Mouse (Mus musculus) hindbrain, postnatal 0 days (tissue): ENCODE results near the gene Axdnd1. TPM values are rescaled to one million over a fixed set of nuclear protein-coding genes. Genes with fewer than 3 reads are reported as not detected.
"Not testable (repeated sequence)": the region's sequence is repeated elsewhere in the genome, so short reads cannot be mapped to it uniquely, and the experiment has no call there.

Experiments used
- ATAC-seq: fragments of 200-750 bp; cut with Nextera tagmentation; 2 replicates; pipeline ENCODE4 v1.8.0; 2017; ENCODE audit warnings: mild to moderate bottlenecking, moderate TSS enrichment, moderate library complexity
- DNase-seq: peaks from one replicate; pipeline ENCODE4 v3.0.0-alpha.2; 2015; ENCODE audit warnings: low spot score
- H3K27ac ChIP-seq: fragments of 300-500 bp; sonication (generic); 2 replicates; pipeline ENCODE4 v1.5.1; 2014; ENCODE audit warnings: mild to moderate bottlenecking
- H3K27me3 ChIP-seq: fragments of 300-500 bp; sonication (generic); 2 replicates; pipeline ENCODE4 v1.6.1; 2014; ENCODE audit warnings: low read length, mixed read lengths; ENCODE audit not compliant: insufficient read depth
- H3K36me3 ChIP-seq: fragments of 300-500 bp; sonication (generic); 2 replicates; pipeline ENCODE4 v1.6.1; 2014; ENCODE audit warnings: low read length, mixed read lengths; ENCODE audit not compliant: insufficient read depth
- H3K4me1 ChIP-seq: fragments of 300-500 bp; sonication (generic); 2 replicates; pipeline ENCODE4 v1.6.1; 2014; ENCODE audit warnings: antibody characterized with exemption, low read length, mixed read lengths; ENCODE audit not compliant: insufficient read depth
- H3K4me2 ChIP-seq: fragments of 300-500 bp; sonication (generic); 2 replicates; pipeline ENCODE4 v1.6.1; 2014; ENCODE audit warnings: low read depth, mild to moderate bottlenecking, low read length, moderate library complexity, mixed read lengths
- H3K4me3 ChIP-seq: fragments of 300-500 bp; sonication (generic); 2 replicates; pipeline ENCODE4 v1.5.1; 2014; ENCODE audit warnings: low read length
- H3K9ac ChIP-seq: fragments of 300-500 bp; sonication (generic); replicated peaks from 2 replicates; pipeline ENCODE4 v1.6.1; 2014; ENCODE audit warnings: mild to moderate bottlenecking, low read length, moderate library complexity, mixed read lengths
- H3K9me3 ChIP-seq: fragments of 300-500 bp; sonication (generic); 2 replicates; pipeline ENCODE4 v1.6.1; 2016; ENCODE audit warnings: low read length, mixed read lengths
- CTCF ChIP-seq: IDR thresholded peaks from 2 replicates; pipeline ENCODE4 v1.5.1; 2016; ENCODE audit warnings: antibody characterized with exemption, control low read depth, low read depth
- WGBS: fragments of 180-500 bp; shearing (Covaris S2); extraction: QIAGEN DNeasy Blood & Tissue Kit; methylation state at CpG from one replicate; pipeline ENCODE4 v1.1.7; 2014; 5-methylcytosine and 5-hydroxymethylcytosine counted together
- polyA plus RNA-seq: library from polyadenylated mRNA; unstranded; fragments of >200 nt; fragmentation: Nextera tagmentation; extraction: Ambion mirVana; gene quantifications from 2 replicates; pipeline ENCODE4 v1.2.1, GENCODE M21; 2015
- total RNA-seq: library from RNA; depleted of rRNA; stranded (reverse); fragments of >200 nt; gene quantifications from 2 replicates; pipeline ENCODE4 v1.2.3, GENCODE M21; 2014

Axdnd1 gene
- total and polyA plus RNA-seq, 2 experiments from 2014 or later = 0.16 to 0.40 TPM

DNA sequence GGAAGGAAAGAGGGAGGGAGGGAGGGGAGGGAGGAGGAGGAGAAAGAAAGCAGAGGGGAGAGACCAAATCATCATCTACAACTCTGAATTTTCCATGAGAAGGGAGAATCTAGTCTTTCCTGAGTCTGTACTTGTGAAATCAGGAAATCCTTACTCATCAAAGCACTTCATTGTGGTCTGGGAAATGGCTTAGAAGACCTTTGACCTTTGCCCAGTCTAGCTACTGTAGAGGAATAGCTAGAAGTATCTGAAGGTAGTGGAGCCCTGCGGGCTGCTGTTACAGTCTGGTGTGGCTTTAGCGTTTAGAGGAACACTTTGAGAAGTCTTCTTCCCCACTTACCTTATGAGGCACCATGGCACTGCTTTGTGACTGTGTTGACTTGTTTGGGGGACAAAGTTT, 18.5 kb downstream of the Axdnd1 start:
- no peak overlapping the region for H3K27ac ChIP-seq
- no peak overlapping the region for H3K9ac ChIP-seq
- TF ChIP-seq CTCF = no peak
- DNase-seq = no peak
- no peak overlapping the region for H3K4me3 ChIP-seq
- H3K9me3 ChIP-seq = no peaks in the 10 kb centered on the region
- 64% methylated on average over 2 of the region's 2 CpGs for WGBS
- no peaks in the 10 kb centered on the region for H3K27me3 ChIP-seq
- H3K4me2 ChIP-seq = no peak overlapping the region
- no peaks in the 10 kb centered on the region for H3K4me1 ChIP-seq
- no peak for ATAC-seq
- no peaks in the 10 kb centered on the region for H3K36me3 ChIP-seq

DNA sequence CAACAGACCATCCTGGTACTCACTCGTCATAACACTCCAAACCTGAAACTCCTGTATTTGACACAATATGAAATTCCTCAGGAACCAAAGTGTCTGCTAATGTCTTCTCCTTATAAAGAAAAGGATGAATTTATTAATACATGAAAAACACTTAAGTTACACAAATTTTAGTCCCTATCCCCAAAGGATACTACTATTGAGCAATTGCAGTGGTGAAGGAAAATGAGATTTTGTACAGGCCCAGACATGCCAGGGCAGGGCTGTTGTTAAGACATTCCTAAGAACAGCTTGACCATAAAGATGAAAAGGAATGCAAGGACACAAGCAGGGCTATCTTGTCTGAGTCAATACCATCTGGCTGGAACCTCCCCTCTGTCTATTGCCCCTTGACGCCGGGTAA, 20.8 kb downstream of the Axdnd1 start:
- DNase-seq, H3K27ac ChIP-seq, ATAC-seq, H3K9me3 ChIP-seq, H3K4me1 ChIP-seq, H3K4me2 ChIP-seq, H3K36me3 ChIP-seq, H3K9ac ChIP-seq, H3K27me3 ChIP-seq, H3K4me3 ChIP-seq: not testable (repeated sequence)
- 80% methylated on average over 3 of the region's 3 CpGs for WGBS

DNA sequence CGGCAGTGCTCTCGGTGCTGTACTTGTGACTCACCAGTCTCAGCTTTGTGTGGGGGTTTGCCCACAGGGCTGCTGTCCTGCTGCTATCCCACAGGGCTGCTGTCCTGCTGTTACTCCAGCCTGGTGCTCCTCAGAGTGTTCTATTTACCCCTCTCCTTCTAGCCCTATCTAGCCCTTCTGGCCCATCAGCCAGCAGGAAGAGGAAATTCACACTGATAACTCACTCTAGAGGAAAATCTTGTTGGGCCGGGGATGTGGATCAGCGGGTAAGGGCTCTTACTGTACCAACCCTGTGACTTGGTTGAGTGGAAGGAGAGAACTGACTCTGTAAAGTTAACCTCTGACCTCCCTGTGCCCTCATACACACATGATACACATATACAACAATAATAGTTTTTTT, 27.8 kb downstream of the Axdnd1 start:
- ATAC-seq = no peak
- Histone ChIP-seq H3K9ac (no peak overlapping the region), H3K9me3 (no peaks in the 10 kb centered on the region), H3K4me1 (no peaks in the 10 kb centered on the region), H3K27ac (no peak overlapping the region), H3K4me2 (no peak overlapping the region), H3K4me3 (no peak overlapping the region), H3K36me3 (no peaks in the 10 kb centered on the region), H3K27me3 (no peaks in the 10 kb centered on the region)
- no peak for TF ChIP-seq CTCF
- WGBS = 85% methylated on average over 4 of the region's 4 CpGs
- no peak for DNase-seq

DNA sequence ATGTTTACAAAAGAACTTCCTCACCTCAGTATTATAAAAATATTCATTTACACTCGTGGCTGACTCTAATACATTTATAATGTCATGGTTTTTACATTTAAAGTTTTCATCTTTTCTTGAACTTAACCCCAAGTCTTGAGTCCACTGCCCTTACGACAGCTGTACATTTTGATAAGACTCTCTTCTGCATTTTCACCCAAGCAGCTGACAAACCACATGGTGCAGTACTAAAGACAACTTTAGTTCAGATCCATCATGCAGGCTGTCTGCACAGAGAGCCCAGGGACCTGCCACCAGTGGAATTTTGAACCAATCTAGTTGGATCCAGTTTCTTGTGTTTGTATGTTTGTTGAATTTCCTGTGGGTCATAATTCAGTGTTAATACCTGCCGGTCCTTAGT, 34.1 kb downstream of the Axdnd1 start:
- WGBS = 68% methylated on average over 3 of the region's 3 CpGs

DNA sequence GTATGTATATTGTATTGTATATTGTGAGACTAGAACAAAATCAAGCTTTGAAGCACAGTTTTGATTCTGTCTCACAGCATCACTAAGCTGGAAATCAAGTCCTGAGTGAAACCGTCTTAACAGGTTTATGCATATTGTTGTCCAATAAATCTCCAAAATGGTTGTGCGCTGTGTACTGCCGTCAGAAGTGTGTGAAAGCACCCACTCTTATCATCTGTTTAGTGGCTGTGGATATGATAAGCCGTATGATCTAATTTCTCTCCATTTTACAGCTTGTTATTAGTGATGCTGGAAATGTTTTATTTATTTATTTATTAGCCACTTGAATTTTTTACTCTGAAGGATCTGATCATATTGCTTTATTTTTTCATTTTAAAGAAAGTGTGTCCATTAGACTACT, 34.7 kb downstream of the Axdnd1 start:
- DNase-seq (no peak), ATAC-seq (no peak)
- Histone ChIP-seq H3K9me3 (no peaks in the 10 kb centered on the region), H3K27ac (no peak overlapping the region), H3K9ac (no peak overlapping the region), H3K27me3 (no peaks in the 10 kb centered on the region), H3K4me2 (no peak overlapping the region), H3K4me1 (no peaks in the 10 kb centered on the region), H3K4me3 (no peak overlapping the region), H3K36me3 (no peaks in the 10 kb centered on the region)
- 93% methylated on average over 4 of the region's 4 CpGs for WGBS
- TF ChIP-seq CTCF = no peak

More for the DNA sequence above, 34.1 kb downstream of the Axdnd1 start:
- H3K36me3 ChIP-seq = no peaks in the 10 kb centered on the region
- no peak overlapping the region for H3K4me2 ChIP-seq
- H3K9me3 ChIP-seq = no peaks in the 10 kb centered on the region
- ATAC-seq (no peak), DNase-seq (no peak)
- H3K9ac ChIP-seq = no peak overlapping the region
- no peak for TF ChIP-seq CTCF
- H3K27me3 ChIP-seq = no peaks in the 10 kb centered on the region
- no peak overlapping the region for H3K27ac ChIP-seq
- no peak overlapping the region for H3K4me3 ChIP-seq
- H3K4me1 ChIP-seq = no peaks in the 10 kb centered on the region

DNA sequence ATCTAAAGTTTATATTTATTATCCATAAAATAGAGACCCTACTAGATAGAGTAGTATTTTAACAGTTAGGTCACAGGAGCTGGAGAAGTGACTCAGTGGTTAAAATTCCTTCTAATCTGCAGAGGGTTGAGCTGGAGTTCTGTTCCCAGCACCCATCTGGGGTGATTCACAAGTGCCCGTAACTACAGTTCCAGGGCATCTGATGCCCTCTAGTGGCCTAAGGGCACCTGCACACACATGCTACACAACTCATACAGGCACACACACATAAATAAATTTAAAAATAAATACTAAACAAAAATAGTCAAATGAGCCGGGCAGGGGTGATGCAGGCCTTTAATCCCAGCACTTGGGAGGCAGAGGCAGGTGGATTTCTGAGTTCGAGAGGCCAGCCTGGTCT, 39.7 kb downstream of the Axdnd1 start:
- DNase-seq = no peak
- no peak overlapping the region for H3K4me2 ChIP-seq
- no peak for ATAC-seq
- TF ChIP-seq CTCF = no peak
- no peak overlapping the region for H3K27ac ChIP-seq
- no peak overlapping the region for H3K4me3 ChIP-seq
- 95% methylated on average over 3 of the region's 3 CpGs for WGBS
- H3K36me3 ChIP-seq = no peaks in the 10 kb centered on the region
- H3K9ac ChIP-seq = no peak overlapping the region
- H3K9me3 ChIP-seq = no peaks in the 10 kb centered on the region
- no peaks in the 10 kb centered on the region for H3K27me3 ChIP-seq
- H3K4me1 ChIP-seq = no peaks in the 10 kb centered on the region

DNA sequence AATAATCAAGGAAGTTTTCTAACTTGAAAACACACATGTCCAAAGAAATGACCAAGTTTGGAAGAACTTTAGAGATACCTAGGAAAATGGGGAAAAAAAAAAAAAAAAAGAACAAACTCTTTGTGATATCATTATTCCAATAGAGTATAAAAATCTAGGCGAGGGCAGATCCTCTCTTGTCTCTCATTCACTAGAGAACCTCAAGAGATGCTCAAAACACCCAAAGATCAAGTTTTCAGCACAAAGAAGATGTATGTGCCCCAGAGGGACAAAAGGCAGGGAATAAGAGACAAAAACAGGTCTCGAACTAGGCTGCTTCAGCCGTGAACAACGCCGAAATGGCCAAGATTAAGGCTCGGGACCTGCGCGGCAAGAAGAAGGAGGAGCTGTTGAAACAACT, 55.2 kb downstream of the Axdnd1 start, which contains the start of gene Gm2000:
Gm2000 (plus strand) TSS at position 301 of the 400 bp plus-strand sequence.
- ATAC-seq (no peak), DNase-seq (no peak)
- H3K4me2 ChIP-seq = no peak within 1 kb of the TSS
- H3K9me3 ChIP-seq = peaks cover 4% of the 10 kb centered on the region; the same call in 1 of the 2 replicates
- H3K9ac ChIP-seq = no peak within 1 kb of the TSS
- no peak for TF ChIP-seq CTCF
- no peak within 1 kb of the TSS for H3K4me3 ChIP-seq
- no peaks in the 10 kb centered on the region for H3K27me3 ChIP-seq
- H3K27ac ChIP-seq = no peak within 1 kb of the TSS
- H3K4me1 ChIP-seq = no peaks in the 10 kb centered on the region
- H3K36me3 ChIP-seq = no peaks in the 10 kb centered on the region
- WGBS = 89% methylated on average over 8 of the region's 8 CpGs
